Mouse (Mus musculus) ES-E14 (cell line): ENCODE measurements at regions not wholly inside any gene's neighbourhood (a gene's known extent, or its start where the extent isn't known, plus 50 kb on each side); places are given as distances from the start of the nearest gene placed in this dataset.

Experiments used
- DNase-seq: peaks from one replicate; pipeline ENCODE4 v3.0.0-alpha.2; 2013; ENCODE audit warnings: low read depth, low spot score
- H3K27ac ChIP-seq: 2 replicates; pipeline ENCODE4 v1.5.1; 2012; ENCODE audit warnings: low read depth, mild to moderate bottlenecking, low read length, moderate library complexity, mixed read lengths; ENCODE audit not compliant: poor library complexity, insufficient read depth, severe bottlenecking
- H3K36me3 ChIP-seq: 2 replicates; pipeline ENCODE4 v1.6.1; 2012; ENCODE audit warnings: mild to moderate bottlenecking, low read length, moderate library complexity, mixed read lengths; ENCODE audit not compliant: control insufficient read depth, poor library complexity, insufficient read depth, severe bottlenecking
- H3K4me1 ChIP-seq, 2 experiments: fragments of 150-350 bp in 1 of 2; sonication (generic) in 1 of 2; 2 replicates each; pipeline ENCODE4 v1.6.1; 2012; ENCODE audit warnings: low read length in 2 of 2, mild to moderate bottlenecking in 1 of 2, mixed read lengths in 1 of 2; ENCODE audit not compliant: control insufficient read depth in 2 of 2, insufficient read depth in 2 of 2, poor library complexity in 1 of 2
- H3K4me3 ChIP-seq, 2 experiments: fragments of 150-350 bp in 1 of 2; sonication (generic) in 1 of 2; 2 replicates each; pipeline ENCODE4 v1.5.1; 2012; ENCODE audit warnings: low read length in 2 of 2, low read depth in 1 of 2, mild to moderate bottlenecking in 1 of 2, mixed read lengths in 1 of 2; ENCODE audit not compliant: insufficient read depth in 1 of 2, poor library complexity in 1 of 2, severe bottlenecking in 1 of 2
- H3K9ac ChIP-seq: 2 replicates; pipeline ENCODE4 v1.6.1; 2012; ENCODE audit warnings: low read depth, mild to moderate bottlenecking, low read length, mixed read lengths; ENCODE audit not compliant: poor library complexity, insufficient read depth, severe bottlenecking
- H3K9me3 ChIP-seq: fragments of 150-350 bp; sonication (generic); 2 replicates; pipeline ENCODE4 v1.6.1; 2012; ENCODE audit warnings: low read depth, mild to moderate bottlenecking, low read length; ENCODE audit not compliant: control insufficient read depth, insufficient read depth
- CHD2 ChIP-seq: IDR thresholded peaks from 2 replicates; pipeline ENCODE4 v1.6.1; 2014; ENCODE audit warnings: mild to moderate bottlenecking, low read depth, low read length, inconsistent platforms
- HCFC1 ChIP-seq: IDR thresholded peaks from 2 replicates; pipeline ENCODE4 v1.6.1; 2012; ENCODE audit warnings: low read length, inconsistent platforms, borderline replicate concordance; ENCODE audit not compliant: insufficient read depth
- MAFK ChIP-seq: IDR thresholded peaks from 2 replicates; pipeline ENCODE4 v1.6.1; 2014; ENCODE audit warnings: mild to moderate bottlenecking, low read depth, low read length, inconsistent platforms; ENCODE audit not compliant: insufficient read depth
- ZC3H11A ChIP-seq: IDR thresholded peaks from 2 replicates; pipeline ENCODE4 v1.6.1; 2012; ENCODE audit warnings: low read depth, mild to moderate bottlenecking, inconsistent platforms, low read length, borderline replicate concordance
- ZNF384 ChIP-seq: IDR thresholded peaks from 2 replicates; pipeline ENCODE4 v1.6.1; 2012; ENCODE audit warnings: low read depth, low read length, inconsistent platforms
- in situ Hi-C, 2 experiments: fragments of 600-800 bp; cut with MboI; formaldehyde crosslinking; loops; one replicate each; pipeline ENCODE4 v1.15.1; 2025; ENCODE audit warnings: low sequenced_read_pairs in 2 of 2, inconsistent platforms in 1 of 2; ENCODE audit not compliant: unreplicated experiment in 2 of 2

DNA sequence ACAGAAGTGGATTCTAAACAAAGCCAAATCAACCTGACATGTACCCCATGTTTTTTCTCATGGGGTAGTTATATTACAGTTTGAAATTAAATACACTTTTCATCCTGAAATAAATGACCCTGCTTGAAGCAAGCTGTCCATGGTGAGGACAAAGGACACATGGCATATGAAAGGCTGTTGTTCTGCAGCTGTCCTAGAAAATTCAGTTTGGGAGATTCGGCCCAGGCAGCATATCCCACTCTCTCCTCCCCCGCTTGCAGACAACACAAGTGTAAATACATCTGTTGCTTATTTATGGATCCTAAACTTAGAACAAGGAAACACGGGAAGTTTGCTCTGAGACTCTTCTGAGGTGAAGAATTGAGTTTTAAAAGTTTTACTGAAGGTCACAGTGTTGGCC lies 218.2 kb upstream of the Smlr1 start:
- in situ Hi-C loops: no loop called here
- Histone ChIP-seq H3K4me1 (no peaks in the 10 kb centered on the region), H3K4me3 (no peak overlapping the region), H3K9ac (no peak overlapping the region), H3K36me3 (no peaks in the 10 kb centered on the region), H3K9me3 (no peaks in the 10 kb centered on the region), H3K27ac (no peak overlapping the region)
- DNase-seq: no peak
- no peak for TF ChIP-seq CHD2
- no peak for TF ChIP-seq MAFK
- TF ChIP-seq ZNF384: no peak

DNA sequence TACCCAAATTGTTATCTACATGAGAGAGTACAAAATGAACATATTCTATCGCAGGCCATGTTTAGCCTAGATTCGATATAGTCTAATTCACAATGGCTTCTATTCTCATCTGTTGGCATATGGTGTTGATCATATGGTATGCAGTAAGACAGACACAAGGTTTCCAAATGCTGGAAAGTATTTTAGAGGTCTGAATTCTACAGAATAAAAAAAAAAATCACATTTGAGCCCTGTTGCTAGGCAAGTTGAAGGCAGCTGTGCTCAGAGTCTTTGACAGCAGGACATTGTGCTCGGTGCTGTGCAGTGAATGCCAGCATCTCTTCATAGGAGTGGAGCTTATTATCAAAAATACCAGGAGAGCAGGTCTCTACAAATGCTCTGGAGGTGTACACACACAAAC lies 206.6 kb upstream of the Smlr1 start:
- TF ChIP-seq HCFC1 (no peak), ZNF384 (no peak), CHD2 (no peak), MAFK (no peak), ZC3H11A (no peak)
- DNase-seq: no peak
- in situ Hi-C loops: no loop called here
- H3K9me3 ChIP-seq: no peaks in the 10 kb centered on the region
- no peaks in the 10 kb centered on the region for H3K36me3 ChIP-seq
- H3K9ac ChIP-seq: no peak overlapping the region
- H3K4me1 ChIP-seq: no peaks in the 10 kb centered on the region
- no peak overlapping the region for H3K27ac ChIP-seq
- no peak overlapping the region for H3K4me3 ChIP-seq

DNA sequence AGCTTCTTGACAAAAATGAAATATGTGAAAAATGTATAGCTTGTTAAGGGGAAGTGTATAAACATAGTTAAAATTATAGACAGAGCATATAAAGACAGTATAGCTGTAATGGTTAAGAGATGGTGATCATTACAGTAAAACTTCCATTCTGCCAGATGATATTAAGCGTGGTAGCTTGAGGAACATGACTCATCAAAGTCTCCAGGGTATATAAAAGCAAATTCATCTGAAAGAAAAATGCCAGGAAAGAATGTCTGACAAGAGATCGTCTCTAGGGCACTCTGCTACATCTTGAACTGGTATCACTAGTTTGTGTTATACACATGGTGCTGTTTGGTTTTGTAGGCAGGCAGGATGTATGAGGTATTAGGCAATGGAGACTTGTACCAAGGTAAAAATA lies 204.9 kb upstream of the Smlr1 start:
- H3K27ac ChIP-seq: no peak overlapping the region
- in situ Hi-C loops: no loop called here
- no peaks in the 10 kb centered on the region for H3K4me1 ChIP-seq
- DNase-seq: no peak
- no peak overlapping the region for H3K9ac ChIP-seq
- H3K36me3 ChIP-seq: no peaks in the 10 kb centered on the region
- H3K4me3 ChIP-seq: no peak overlapping the region
- H3K9me3 ChIP-seq: no peaks in the 10 kb centered on the region
- no peak for TF ChIP-seq ZC3H11A
- TF ChIP-seq CHD2: no peak
- no peak for TF ChIP-seq ZNF384
- no peak for TF ChIP-seq MAFK
- no peak for TF ChIP-seq HCFC1

- TF ChIP-seq ZNF384: no peak
- TF ChIP-seq CHD2: no peak
- TF ChIP-seq MAFK: no peak
- no peak for TF ChIP-seq ZC3H11A
- TF ChIP-seq HCFC1: no peak
- Histone ChIP-seq H3K4me1 (no peaks in the 10 kb centered on the region), H3K4me3 (no peak overlapping the region), H3K9me3 (no peaks in the 10 kb centered on the region), H3K27ac (no peak overlapping the region), H3K9ac (no peak overlapping the region), H3K36me3 (no peaks in the 10 kb centered on the region)
- DNase-seq: no peak
- in situ Hi-C loops: no loop called here
These were observed 194.4 kb upstream of the Smlr1 start for GRCm38 (mm10) chr10:25730470-25730869.

- H3K4me1 ChIP-seq: no peaks in the 10 kb centered on the region
- in situ Hi-C loops: no loop called here
- H3K36me3 ChIP-seq: no peaks in the 10 kb centered on the region
- H3K9ac ChIP-seq: no peak overlapping the region
- no peak overlapping the region for H3K4me3 ChIP-seq
- H3K9me3 ChIP-seq: no peaks in the 10 kb centered on the region
- no peak for DNase-seq
- TF ChIP-seq MAFK (no peak), CHD2 (no peak)
- no peak overlapping the region for H3K27ac ChIP-seq
These were observed 187.9 kb upstream of the Smlr1 start for GRCm38 (mm10) chr10:25723966-25724365.
